Mouse (Mus musculus): ENCODE measurements around the gene Gpatch8. TPM values are rescaled to one million over a fixed set of nuclear protein-coding genes. Genes with fewer than 3 reads are reported as not detected.

Gpatch8 gene
- total and polyA plus RNA-seq, 3 experiments = 17.9 to 29.7 (median 25.8) TPM

DNA sequence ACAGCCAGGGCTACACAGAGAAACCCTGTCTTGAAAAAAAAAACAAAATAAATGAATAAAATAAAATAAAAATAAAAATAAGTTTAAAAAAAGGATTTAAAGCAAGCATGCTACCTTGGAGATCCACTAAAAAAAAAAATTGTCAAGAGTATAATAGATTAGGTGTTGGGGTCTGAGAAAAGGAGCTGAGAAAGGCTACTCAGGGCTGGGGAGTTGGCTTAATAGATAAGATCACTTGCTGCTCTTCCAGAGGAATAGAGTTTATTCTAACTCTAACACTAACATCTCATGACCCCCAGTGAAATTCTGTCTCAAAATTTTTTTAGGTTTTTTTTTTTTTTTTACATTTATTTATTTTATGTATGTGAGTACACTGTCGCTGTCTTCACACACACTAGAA is 10.1 kb upstream of the Gpatch8 start:
- Histone ChIP-seq H3K9me3 (replicated peaks; ENCODE audit: insufficient read depth, low read length) (no peaks in the 10 kb centered on the region), H3K4me1 (ENCODE audit: control insufficient read depth in 1 of 2, insufficient read depth in 2 of 2, low read length in 2 of 2) (peaks cover 15 to 21% of the 10 kb centered on the region in 2 experiments), H3K36me3 (ENCODE audit: control insufficient read depth in 1 of 2, insufficient read depth in 2 of 2, low read length in 2 of 2) (peaks cover 0 to 25% of the 10 kb centered on the region in 2 experiments; a peak in 2 of 4 replicates), H3K27me3 (ENCODE audit: control insufficient read depth in 1 of 2, insufficient read depth in 2 of 2, low read length in 2 of 2) (no peaks in the 10 kb centered on the region), H3K4me3 (ENCODE audit: control insufficient read depth in 1 of 2, insufficient read depth in 1 of 2, low read depth in 2 of 2, low read length in 2 of 2) (peak overlapping the region in 1 of 2 experiments; percentile 61; a peak in 2 of 4 replicates), H3K79me2 (ENCODE audit: control insufficient read depth, insufficient read depth, low read length, poor library complexity) (peaks cover 2% of the 10 kb centered on the region; the same call in 1 of the 2 replicates), H3K27ac (ENCODE audit: control insufficient read depth, low read depth, low read length) (peak overlapping the region; percentile 98), H3K9ac (ENCODE audit: control insufficient read depth, low read depth, low read length, poor library complexity, severe bottlenecking) (peak overlapping the region; percentile 84)
- TF ChIP-seq ETS1 (IDR thresholded peaks at IDR 0.05; ENCODE audit: low read depth, low read length) (no peak), CHD2 (IDR thresholded peaks at IDR 0.05; ENCODE audit: low read length) (no peak), TAL1 (IDR thresholded peaks at IDR 0.05; ENCODE audit: low read length) (no peak), MYB (IDR thresholded peaks at IDR 0.05; ENCODE audit: low read depth, low read length) (no peak), SIN3A (IDR thresholded peaks at IDR 0.05; ENCODE audit: low read length) (peak; percentile 24; the same call in 1 of the 2 replicates), RCOR1 (IDR thresholded peaks at IDR 0.05; ENCODE audit: low read depth, low read length) (no peak), TBP (IDR thresholded peaks at IDR 0.05; ENCODE audit: low read depth, low read length) (no peak), USF1 (IDR thresholded peaks at IDR 0.05; ENCODE audit: low read depth, low read length) (no peak), POLR2A (IDR thresholded peaks at IDR 0.05; ENCODE audit: control insufficient read depth in 1 of 2, insufficient read depth in 1 of 2, low read depth in 1 of 2, low read length in 2 of 2, poor library complexity in 1 of 2) (no peak), EP300 (IDR thresholded peaks at IDR 0.05; ENCODE audit: low read depth in 1 of 2, low read length in 2 of 2) (0 out of 4 replicates have a peak, but pooled peaks of 1 of the 2 experiments have one; percentile 18), ZNF384 (IDR thresholded peaks at IDR 0.05; ENCODE audit: low read depth, low read length) (no peak), MAX (IDR thresholded peaks at IDR 0.05; ENCODE audit: low read length) (no peak), UBTF (IDR thresholded peaks at IDR 0.05; ENCODE audit: borderline replicate concordance, insufficient read depth, low read depth, low read length) (no peak), HCFC1 (IDR thresholded peaks at IDR 0.05; ENCODE audit: low read depth, low read length) (no peak), MAFK (IDR thresholded peaks at IDR 0.05; ENCODE audit: borderline replicate concordance, low read depth, low read length) (no peak), JUND (IDR thresholded peaks at IDR 0.05; ENCODE audit: low read depth, low read length) (no peak), ELF1 (IDR thresholded peaks at IDR 0.05; ENCODE audit: low read depth, low read length) (no peak), GATA1 (IDR thresholded peaks at IDR 0.05; ENCODE audit: low read depth, low read length) (peak; percentile 66), MYC (IDR thresholded peaks at IDR 0.05; ENCODE audit: low read depth, low read length) (0 out of 2 replicates have a peak, but pooled peaks have one; percentile 37), E2F4 (IDR thresholded peaks at IDR 0.05; ENCODE audit: borderline replicate concordance, low read depth, low read length) (no peak), POLR2AphosphoS2 (IDR thresholded peaks at IDR 0.05; ENCODE audit: low read length) (no peak), MEF2A (IDR thresholded peaks at IDR 0.05; ENCODE audit: extremely low read depth, insufficient replicate concordance, low read depth, low read length, poor library complexity, severe bottlenecking) (no peak), MXI1 (IDR thresholded peaks at IDR 0.05; ENCODE audit: low read depth, low read length) (no peak), ZKSCAN1 (IDR thresholded peaks at IDR 0.05; ENCODE audit: low read depth, low read length) (no peak)
- DNase-seq (ENCODE audit: low read depth, low spot score) = peak; percentile 60
